Mouse (Mus musculus): ENCODE data around the gene 1700102P08Rik.
A peak's percentile ranks its signal among the peaks of the same experiment; 100 is the strongest.

Gene 1700102P08Rik

DNA sequence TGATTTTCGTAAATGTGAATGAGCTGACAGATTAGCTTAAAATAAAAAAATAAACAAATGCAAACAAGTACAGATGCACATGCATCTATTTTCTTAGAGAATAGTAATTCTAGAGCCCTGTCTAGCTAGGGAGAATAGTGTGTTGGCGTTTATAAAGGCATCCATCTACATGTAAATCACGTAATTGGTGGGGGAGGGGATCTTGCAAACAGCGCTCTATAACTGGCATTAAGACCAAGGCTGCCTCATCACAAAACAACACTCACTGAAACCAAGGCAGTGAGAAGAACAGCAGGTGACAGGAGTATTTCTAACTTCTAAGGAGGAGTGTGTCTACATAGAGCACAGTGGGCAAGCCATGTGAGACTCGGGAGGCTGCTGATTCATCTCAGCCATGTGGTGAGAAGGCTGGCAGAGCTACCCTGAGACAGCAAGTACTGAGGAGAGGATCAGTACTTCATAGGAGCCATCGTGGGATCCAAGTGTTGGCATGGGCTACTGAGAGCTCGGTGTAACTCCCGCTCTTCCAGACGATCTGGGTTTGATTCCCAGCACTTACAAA lies 18.9 kb downstream of the 1700102P08Rik start:
- no peak for DNase-seq (ENCODE audit: low spot score)

DNA sequence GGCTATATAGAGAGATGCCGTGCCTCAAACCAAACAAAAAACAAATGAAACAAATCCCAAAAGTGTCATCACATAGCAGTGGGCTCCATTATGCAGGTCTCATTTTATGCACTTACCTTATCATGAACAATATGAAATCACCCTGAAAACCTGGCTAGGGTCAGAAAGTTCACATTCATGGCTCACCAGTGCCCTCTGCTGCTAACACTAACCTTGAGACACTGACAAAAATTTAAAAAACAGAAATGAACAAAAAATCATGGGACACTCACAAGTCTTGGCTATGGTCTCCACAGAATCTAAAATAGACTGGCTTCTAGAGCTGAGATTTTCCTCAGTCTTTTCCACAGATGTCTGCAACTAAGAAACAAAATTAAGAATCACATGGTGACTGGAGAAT lies 19.6 kb downstream of the 1700102P08Rik start:
- DNase-seq (ENCODE audit: low spot score), result peak; percentile 54

GRCm38 (mm10) chr9:108428384-108428783 lies 35.8 kb downstream of the 1700102P08Rik start, which contains the start of gene Ccdc36:
Gene Ccdc36 (minus strand): TSS chr9:108428484.
- no peak for DNase-seq (ENCODE audit: low spot score)

GRCm38 (mm10) chr9:108431431-108432067 lies 38.9 kb downstream of the 1700102P08Rik start:
- DNase-seq (ENCODE audit: low spot score), result no peak

GRCm38 (mm10) chr9:108436182-108436581 lies 43.6 kb downstream of the 1700102P08Rik start, which contains the start of gene BC048562:
Gene BC048562 (plus strand): TSS chr9:108436482.
- DNase-seq (ENCODE audit: low spot score), result no peak

- DNase-seq (ENCODE audit: low spot score), result no peak
These were observed 46.6 kb downstream of the 1700102P08Rik start for GRCm38 (mm10) chr9:108439176-108439575.

DNA sequence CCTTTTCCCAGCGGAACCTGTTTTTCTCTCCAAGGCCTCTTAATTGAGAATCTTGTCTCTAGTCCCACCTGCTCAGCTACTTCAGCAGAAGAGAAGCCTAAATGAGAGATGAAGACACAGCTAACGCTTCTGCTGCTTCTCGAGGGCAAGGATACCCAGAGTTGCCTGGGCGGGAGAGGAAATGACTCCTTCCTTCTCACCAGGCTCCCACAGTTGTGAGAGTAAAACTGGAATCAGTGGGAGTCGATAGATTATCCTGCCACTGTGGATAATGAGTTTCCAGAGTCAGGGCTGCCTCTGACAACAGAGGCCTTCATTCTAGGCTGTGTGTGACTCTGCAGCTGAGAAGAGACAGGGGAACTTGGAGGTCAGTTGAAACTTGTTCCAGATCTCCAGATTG lies 47.9 kb downstream of the 1700102P08Rik start:
- DNase-seq (ENCODE audit: low spot score), result no peak

DNA sequence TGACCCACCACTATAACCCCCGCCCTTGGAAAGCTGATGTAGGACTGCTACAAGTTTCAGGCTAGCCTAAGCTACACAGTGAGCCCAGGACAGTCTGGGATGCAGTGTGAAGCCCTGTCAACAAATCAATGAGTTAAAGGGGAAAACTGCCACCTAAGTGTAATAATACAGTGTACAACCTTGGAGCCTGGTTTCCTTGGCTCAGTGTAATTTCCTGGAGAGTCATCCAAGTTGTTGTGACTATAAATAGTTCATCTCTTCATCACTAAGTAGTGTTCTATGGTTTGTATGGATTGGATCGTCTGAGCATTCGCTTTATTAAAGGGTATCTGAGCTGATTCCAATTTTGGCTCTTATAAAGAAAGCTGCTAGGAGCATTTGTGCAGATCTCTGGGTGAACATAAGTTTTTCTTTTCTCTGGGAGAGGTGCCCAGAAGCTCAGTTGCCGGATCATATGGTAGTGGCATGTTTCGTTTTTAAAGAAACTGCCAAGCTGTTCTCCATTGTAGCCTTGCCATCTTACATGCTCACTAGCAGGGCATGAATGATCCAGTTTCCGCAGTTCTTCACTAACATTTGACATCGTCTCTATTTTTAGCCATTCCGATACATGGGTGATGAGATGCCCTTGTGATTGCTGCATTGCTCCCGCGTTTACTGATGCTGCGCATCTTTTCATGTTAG lies 48.8 kb downstream of the 1700102P08Rik start:
- peak; percentile 10 for DNase-seq (ENCODE audit: low spot score)

DNA sequence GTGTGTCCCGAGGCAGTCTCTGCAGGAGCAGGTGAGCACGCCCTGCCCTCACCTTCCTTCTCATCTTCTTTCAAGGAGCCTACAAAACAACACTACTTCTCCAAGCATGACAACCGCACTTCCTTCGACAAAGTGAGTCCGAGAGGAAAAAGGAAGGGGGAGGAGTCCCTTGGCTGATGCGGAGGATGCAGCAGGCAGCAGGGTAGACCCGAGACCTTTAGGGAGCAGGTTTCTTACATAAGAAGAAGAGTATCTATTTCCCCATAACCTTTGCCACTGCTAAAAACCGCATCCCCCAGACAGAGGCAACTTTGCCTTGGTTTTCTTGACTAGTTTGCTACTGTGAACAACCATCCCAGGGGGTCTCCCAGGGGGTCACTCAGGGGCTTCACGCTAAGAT lies 52.5 kb downstream of the 1700102P08Rik start:
- no peak for DNase-seq (ENCODE audit: low spot score)

- no peak for DNase-seq (ENCODE audit: low spot score)
These were observed 57.3 kb downstream of the 1700102P08Rik start for GRCm38 (mm10) chr9:108449860-108450259.

GRCm38 (mm10) chr9:108450292-108451169 lies 57.9 kb downstream of the 1700102P08Rik start:
- DNase-seq (ENCODE audit: low spot score), result no peak

DNA sequence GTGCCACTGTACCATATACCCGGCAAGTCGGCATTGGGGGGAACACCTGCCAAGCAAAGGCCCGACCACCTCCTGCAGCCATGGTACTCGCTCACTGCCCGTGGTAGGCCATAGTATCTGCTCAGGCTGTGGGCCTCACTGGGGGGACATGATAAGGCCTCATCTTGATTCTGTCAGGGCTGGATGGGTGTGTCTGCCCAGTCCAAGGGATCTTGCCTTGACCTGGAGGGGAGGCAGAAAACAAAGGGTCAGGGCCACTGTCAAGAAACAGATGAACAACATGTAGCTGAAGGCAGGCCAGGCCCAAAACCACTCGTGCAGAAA lies 58.5 kb downstream of the 1700102P08Rik start:
- no peak for DNase-seq (ENCODE audit: low spot score)

DNA sequence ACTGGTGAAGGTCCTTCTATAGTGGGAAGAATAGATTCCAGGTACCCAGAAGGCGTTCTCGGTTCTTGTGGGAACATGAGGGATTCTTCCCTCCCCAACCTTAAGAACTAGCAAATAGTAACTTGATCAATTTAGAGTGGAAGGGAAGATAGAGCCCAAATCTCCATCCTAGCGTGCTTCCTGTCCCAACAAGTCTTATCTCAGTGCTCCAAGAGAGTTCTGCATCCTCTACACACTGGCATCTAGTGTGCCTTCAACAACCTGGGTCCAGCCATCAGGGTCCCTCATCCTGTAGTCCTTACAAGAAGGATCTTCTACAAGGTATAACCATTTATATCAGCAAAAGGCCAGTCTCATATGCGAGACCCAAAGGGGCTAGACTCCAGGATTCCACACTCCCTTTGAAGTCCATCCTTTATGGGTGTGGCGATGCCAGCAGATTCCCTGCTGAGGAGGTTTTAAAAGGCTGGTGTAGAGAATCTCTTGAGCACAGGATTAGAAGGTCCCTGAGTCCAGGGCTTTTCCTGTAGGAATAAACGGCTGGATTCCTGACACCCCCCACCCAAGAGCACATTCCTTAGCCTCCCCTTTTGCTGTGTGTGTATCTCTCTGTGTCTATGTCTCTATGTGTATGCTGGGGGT lies 59.0 kb downstream of the 1700102P08Rik start:
- no peak for DNase-seq (ENCODE audit: low spot score)

DNA sequence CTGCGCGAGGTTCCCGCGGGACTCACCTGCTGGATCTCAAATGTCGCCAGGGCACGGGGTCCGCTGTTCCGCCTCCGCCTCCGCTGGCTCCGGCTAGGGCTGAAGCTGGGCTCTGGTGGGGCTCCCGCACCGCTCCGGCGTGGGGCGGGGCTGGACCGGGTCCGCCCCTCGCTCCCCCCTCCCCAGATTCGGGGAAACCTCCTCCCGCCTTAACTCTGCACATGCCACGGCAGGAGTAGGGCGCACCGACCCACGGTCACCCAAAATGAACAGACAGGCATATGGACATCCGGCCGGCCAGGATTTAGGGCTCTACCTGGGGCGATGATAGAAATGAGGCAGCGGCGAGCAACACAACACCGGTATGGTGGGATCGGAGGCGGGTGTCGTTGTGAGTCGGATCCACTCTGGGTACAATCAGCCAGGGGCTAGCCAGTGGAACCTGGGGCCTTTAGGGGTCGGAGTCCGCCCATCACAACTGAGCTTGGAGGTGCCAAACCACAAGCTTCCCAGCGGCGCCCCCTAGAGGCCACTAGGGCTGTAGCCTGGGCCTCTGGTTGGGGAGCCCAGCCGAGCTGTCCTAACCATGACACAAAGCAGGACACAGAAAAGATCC lies 59.8 kb downstream of the 1700102P08Rik start:
- peak; percentile 43 for DNase-seq (ENCODE audit: low spot score)

DNA sequence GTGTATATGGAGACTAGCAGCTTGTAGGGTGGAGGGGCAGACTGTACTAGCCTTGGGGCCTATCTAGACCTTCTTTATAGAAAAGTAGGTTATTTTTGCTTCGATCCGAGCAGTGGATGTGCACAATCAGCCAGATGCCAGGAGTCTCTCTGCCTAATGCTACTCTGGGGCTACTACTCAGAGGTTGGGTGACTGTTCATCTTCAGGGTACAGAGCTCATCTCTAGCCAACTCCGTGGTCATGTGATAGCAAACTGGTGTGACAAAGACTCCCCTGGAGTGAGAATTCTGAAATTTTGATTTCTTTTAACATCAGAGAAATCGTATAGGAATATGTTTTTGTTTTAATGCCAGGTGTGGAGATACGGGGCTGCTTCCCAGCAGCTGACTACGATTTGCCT lies 60.3 kb downstream of the 1700102P08Rik start:
- no peak for DNase-seq (ENCODE audit: low spot score)

GRCm38 (mm10) chr9:108453458-108453857 lies 60.9 kb downstream of the 1700102P08Rik start:
- DNase-seq (ENCODE audit: low spot score), result no peak

DNA sequence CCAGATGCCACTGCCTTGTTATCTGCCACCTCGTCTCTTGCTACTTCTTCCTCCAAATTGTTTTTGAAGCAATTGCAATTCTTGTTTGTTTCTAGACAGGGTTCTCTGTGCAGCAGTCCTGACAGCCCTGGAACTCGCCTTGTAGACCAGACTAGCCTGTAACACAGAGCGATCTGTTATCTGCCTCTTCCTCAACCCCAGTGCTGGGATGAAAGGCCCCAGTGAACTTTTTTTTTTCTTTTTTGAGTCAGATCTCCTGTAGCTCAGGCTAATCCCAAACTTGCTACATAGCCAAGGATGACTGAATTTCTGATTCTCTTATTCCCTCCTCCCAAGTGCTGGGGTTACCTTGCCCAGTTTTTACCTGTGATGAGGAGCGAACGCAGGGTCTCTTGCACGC lies 61.8 kb downstream of the 1700102P08Rik start:
- no peak for DNase-seq (ENCODE audit: low spot score)

DNA sequence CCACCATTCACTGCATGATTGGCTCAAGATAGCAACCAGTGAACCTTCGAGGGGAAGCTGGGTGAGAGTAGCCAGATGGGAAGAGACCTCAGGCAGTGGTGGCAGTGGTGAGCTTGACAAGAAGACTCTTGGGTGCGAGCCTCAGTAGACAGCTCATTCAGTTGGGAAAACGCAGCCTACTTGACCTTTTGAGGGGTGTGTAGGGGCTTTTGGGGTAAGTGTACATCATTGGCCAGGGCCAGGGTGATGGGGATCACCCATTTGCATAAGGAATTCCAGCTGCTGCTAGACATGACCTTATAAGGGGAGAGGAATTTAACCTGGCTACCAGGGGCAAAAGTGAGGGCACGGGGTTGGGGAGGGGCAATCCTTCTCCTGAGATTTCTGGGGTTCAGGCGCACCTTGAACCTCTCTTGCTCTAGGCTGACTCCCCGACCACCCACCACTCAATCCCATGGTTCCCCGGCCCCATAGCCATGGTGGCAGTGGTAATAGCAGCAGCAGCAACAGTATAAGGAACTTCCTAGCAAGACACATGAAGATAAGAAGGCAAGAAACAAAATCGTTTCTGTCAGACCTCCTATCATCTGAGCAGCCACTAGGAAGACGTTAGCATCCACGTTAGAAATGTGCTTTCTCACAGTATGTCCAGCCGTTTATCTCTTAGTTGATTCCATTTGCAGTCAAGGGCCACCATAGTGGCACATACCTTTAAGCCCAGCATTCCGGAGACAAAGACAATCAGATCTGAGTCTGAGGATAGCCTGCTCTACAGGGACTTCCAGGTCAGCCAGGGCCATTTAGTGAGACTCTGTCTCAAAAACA lies 63.4 kb downstream of the 1700102P08Rik start:
- DNase-seq (ENCODE audit: low spot score), result no peak

GRCm38 (mm10) chr9:108456953-108457352 lies 64.3 kb downstream of the 1700102P08Rik start:
- DNase-seq (ENCODE audit: low spot score), result no peak

- no peak for DNase-seq (ENCODE audit: low spot score)
These were observed 67.3 kb downstream of the 1700102P08Rik start for GRCm38 (mm10) chr9:108459939-108460318.
